Mouse (Mus musculus) embryonic facial prominence, embryonic 11.5 days (tissue): ENCODE data around the gene Syngr1. TPM values are rescaled to one million over a fixed set of nuclear protein-coding genes. Genes with fewer than 3 reads are reported as not detected.

Experiments used
- ATAC-seq: fragments of 200-750 bp; cut with Nextera tagmentation; replicated peaks from 2 replicates; pipeline ENCODE4 v1.8.0; 2017; ENCODE audit warnings: low read depth; ENCODE audit not compliant: insufficient number of reproducible peaks, low FRiP score, low TSS enrichment
- DNase-seq: peaks from one replicate; pipeline ENCODE4 v3.0.0-alpha.2; 2015; ENCODE audit warnings: low spot score
- H3K27ac ChIP-seq: fragments of 300-500 bp; sonication (generic); replicated peaks from 2 replicates; pipeline ENCODE4 v1.5.1; 2014; ENCODE audit warnings: mild to moderate bottlenecking, low read depth, low read length, control low read depth
- H3K27me3 ChIP-seq: fragments of 300-500 bp; sonication (generic); 2 replicates; pipeline ENCODE4 v1.6.1; 2014; ENCODE audit warnings: mild to moderate bottlenecking, low read length, moderate library complexity, mixed read lengths; ENCODE audit not compliant: control insufficient read depth, insufficient read depth
- H3K36me3 ChIP-seq: fragments of 300-500 bp; sonication (generic); replicated peaks from 2 replicates; pipeline ENCODE4 v1.6.1; 2014; ENCODE audit warnings: low read depth, mild to moderate bottlenecking, low read length, moderate library complexity, mixed read lengths; ENCODE audit not compliant: control insufficient read depth, insufficient read depth
- H3K4me1 ChIP-seq: fragments of 300-500 bp; sonication (generic); 2 replicates; pipeline ENCODE4 v1.6.1; 2014; ENCODE audit warnings: low read length, mixed read lengths; ENCODE audit not compliant: control insufficient read depth, insufficient read depth
- H3K4me2 ChIP-seq: fragments of 300-500 bp; sonication (generic); 2 replicates; pipeline ENCODE4 v1.6.1; 2014; ENCODE audit warnings: low read depth, mild to moderate bottlenecking, control low read depth, low read length, moderate library complexity
- H3K4me3 ChIP-seq: fragments of 300-500 bp; sonication (generic); 2 replicates; pipeline ENCODE4 v1.5.1; 2014; ENCODE audit warnings: low read depth, low read length, control low read depth
- H3K9ac ChIP-seq: fragments of 300-500 bp; sonication (generic); replicated peaks from 2 replicates; pipeline ENCODE4 v1.6.1; 2014; ENCODE audit warnings: mild to moderate bottlenecking, control low read depth, low read length
- H3K9me3 ChIP-seq: fragments of 300-500 bp; sonication (generic); replicated peaks from 2 replicates; pipeline ENCODE4 v1.6.1; 2016; ENCODE audit warnings: mild to moderate bottlenecking, low read length, inconsistent platforms, mixed read lengths; ENCODE audit not compliant: control insufficient read depth
- WGBS: fragments of 180-500 bp; shearing (Covaris S2); extraction: QIAGEN DNeasy Blood & Tissue Kit; methylation state at CpG from one replicate; pipeline ENCODE4 v1.1.7; 2014; 5-methylcytosine and 5-hydroxymethylcytosine counted together
- polyA plus RNA-seq: library from polyadenylated mRNA; unstranded; fragments of >200 nt; fragmentation: Nextera tagmentation; extraction: Ambion mirVana; gene quantifications from 2 replicates; pipeline ENCODE4 v1.2.1, GENCODE M21; 2014

Gene Syngr1
- polyA plus RNA-seq, 1 experiment from 2014 or later = 6.4 TPM

DNA sequence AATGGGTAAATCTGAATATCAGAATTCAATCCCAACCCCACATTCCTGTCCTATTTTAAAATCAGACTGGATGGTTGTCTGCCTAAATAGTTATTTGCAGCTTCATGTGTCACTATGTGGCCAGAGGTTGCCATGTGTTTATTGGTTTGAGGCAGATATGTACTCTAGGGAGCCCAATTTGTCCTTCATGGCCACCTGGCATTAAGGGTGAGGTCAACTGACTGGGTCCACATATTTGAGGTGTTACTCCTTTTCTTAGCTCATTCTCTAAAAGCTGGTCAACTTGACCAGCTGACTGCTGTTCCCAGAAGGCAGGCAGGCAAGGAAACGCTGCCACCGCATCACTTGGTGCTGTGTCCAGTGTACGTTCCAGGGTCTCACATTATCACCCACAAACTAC, 11.2 kb upstream of the Syngr1 start:
- Histone ChIP-seq H3K4me1 (no peaks in the 10 kb centered on the region), H3K4me2 (no peak overlapping the region), H3K9me3 (no peaks in the 10 kb centered on the region), H3K4me3 (no peak overlapping the region; the same call in 1 of the 2 replicates), H3K36me3 (peaks cover 17% of the 10 kb centered on the region), H3K9ac (no peak overlapping the region), H3K27ac (no peak overlapping the region), H3K27me3 (no peaks in the 10 kb centered on the region)
- 82% methylated on average over 3 of the region's 3 CpGs for WGBS
- DNase-seq (no peak), ATAC-seq (no peak)

DNA sequence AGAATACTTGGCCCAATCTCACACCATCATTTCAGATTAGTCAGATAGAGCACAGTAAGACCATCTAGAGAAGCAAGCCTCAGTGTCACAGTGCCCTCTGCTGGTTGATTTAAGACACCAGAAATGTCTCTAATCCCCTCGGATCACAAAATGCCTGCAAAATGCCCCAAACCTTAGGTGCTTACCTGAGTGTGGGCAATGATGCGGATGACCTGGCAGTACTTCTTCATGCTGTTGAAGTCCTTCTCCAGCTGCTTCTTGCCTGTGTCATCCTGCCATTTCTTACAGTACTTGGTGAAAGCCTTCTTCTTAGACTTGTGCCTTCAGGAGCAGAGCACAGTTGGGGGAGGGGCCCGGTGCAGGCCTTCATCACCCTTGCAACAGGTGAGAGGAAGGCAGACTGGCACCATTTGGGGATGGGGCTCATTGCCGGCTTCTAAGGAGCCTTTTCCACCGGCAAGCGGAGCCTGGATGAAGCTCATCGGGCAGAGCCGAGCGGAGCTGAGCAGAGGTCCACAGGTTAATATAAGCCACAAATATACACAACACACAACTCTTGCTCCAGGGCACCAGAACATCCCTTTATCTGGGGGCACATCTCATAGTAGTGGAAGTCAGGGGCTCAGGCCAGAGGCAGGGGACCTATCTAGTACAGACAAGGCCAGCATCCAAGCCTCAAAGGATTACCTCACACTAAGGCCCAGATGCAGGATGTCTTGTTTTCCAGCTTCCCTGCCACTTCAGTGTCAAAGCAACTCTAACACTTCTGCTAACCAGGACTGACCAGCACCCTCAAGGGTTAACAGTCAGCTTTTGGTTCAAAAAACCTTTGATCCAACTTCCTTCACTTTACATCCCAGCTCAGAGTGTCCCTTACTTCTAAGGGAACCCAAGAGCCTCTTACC, 10.2 kb upstream of the Syngr1 start:
- peak overlapping the region; percentile 90 for H3K4me3 ChIP-seq
- H3K36me3 ChIP-seq = peaks cover 17% of the 10 kb centered on the region
- 55% methylated on average over 9 of the region's 9 CpGs for WGBS
- no peaks in the 10 kb centered on the region for H3K9me3 ChIP-seq
- no peak overlapping the region for H3K27ac ChIP-seq
- H3K4me2 ChIP-seq = peak overlapping the region; percentile 54
- DNase-seq (peak; percentile 76), ATAC-seq (no peak)
- H3K4me1 ChIP-seq = no peaks in the 10 kb centered on the region
- H3K9ac ChIP-seq = peak overlapping the region; percentile 96
- no peaks in the 10 kb centered on the region for H3K27me3 ChIP-seq

DNA sequence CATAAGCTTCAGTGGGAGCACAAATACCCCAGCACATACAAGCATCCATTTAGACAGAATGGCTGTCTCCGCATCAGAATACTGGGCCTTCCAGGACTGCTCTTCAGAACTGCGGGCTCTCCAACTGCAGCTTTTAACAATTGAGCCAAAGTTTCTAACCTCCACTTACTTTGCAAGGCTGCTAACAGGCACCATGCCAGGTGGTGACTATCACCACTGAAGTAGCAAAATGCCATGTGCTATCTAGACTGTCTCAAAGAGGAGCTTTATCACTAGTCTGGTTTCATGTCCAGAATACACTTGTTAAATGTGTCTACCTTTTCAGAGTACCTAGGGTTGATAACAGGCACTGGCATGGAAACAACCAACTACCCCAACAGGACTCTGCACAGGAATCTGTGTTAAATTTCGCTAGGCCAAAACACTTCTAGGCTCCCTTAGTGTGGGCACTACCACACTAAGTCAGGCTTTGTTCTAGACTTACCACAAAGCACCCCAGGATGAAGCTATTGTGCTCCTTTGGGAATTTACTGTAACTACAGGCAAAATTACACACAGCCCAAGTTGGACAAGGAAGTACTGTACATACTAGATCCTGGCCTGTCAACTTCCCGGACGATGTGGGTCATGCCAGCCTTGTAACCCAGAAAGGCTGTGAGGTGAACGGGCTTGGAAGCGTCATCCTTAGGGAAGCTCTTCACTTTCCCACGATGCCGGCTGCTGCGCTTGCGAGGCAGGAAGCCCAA, 9.2 kb upstream of the Syngr1 start:
- peak overlapping the region; percentile 96 for H3K9ac ChIP-seq
- H3K27me3 ChIP-seq = no peaks in the 10 kb centered on the region
- ATAC-seq = no peak
- 9% methylated on average over 11 of the region's 11 CpGs for WGBS
- no peaks in the 10 kb centered on the region for H3K9me3 ChIP-seq
- H3K4me3 ChIP-seq = peak overlapping the region; percentile 90
- H3K27ac ChIP-seq = peak overlapping the region; percentile 35; the same call in 1 of the 2 replicates
- DNase-seq = no peak
- peak overlapping the region; percentile 54 for H3K4me2 ChIP-seq
- H3K4me1 ChIP-seq = no peaks in the 10 kb centered on the region
- peaks cover 17% of the 10 kb centered on the region for H3K36me3 ChIP-seq

DNA sequence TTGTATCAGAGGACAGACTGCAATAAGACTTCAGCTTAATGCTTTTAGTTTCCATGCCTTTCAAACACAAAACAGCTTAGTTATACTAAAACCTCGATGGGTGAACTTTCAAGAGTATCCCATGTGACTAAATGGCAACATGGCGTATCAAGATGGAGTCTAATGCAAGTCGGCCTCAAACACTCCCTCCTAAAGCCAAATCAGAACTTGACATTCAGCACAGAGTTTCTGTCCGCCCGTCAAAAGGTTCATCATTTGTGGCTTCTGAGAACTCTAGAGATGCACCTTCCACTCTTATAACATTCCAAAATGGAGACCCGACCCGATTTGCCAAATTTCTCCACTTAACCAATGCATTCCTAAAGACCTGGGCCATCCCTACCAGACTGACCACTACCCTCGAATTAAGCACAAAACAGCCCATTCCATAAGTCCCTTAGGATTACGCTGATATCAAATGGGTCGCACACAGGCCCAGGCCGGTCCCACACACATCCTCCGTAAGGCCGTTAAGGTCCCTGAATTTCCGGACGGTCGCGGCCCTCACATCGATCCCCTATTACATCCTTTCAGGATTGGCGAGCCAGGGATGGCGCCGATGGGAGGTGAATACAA, 8.4 kb upstream of the Syngr1 start:
- 0% methylated on average over 21 of the region's 21 CpGs for WGBS
- Histone ChIP-seq H3K27ac (peak overlapping the region; percentile 57), H3K4me1 (no peaks in the 10 kb centered on the region), H3K36me3 (peaks cover 17% of the 10 kb centered on the region), H3K9me3 (no peaks in the 10 kb centered on the region), H3K4me2 (peak overlapping the region; percentile 54), H3K4me3 (peak overlapping the region; percentile 90), H3K27me3 (no peaks in the 10 kb centered on the region), H3K9ac (peak overlapping the region; percentile 96)
- DNase-seq (no peak), ATAC-seq (no peak)

GRCm38 (mm10) chr15:80083276-80083731, 7.8 kb upstream of the Syngr1 start:
- Histone ChIP-seq H3K27me3 (no peaks in the 10 kb centered on the region), H3K36me3 (peaks cover 14% of the 10 kb centered on the region), H3K4me2 (peak overlapping the region; percentile 61), H3K4me3 (peak overlapping the region; percentile 90), H3K9me3 (no peaks in the 10 kb centered on the region), H3K9ac (peak overlapping the region; percentile 96), H3K4me1 (no peaks in the 10 kb centered on the region), H3K27ac (peak overlapping the region; percentile 80)
- DNase-seq (peak; percentile 100), ATAC-seq (peak; percentile 92)
- under 1% methylated on average over 30 of the region's 30 CpGs for WGBS

GRCm38 (mm10) chr15:80083740-80084139, 7.4 kb upstream of the Syngr1 start:
- Histone ChIP-seq H3K9ac (peak overlapping the region; percentile 65), H3K4me2 (peak overlapping the region; percentile 61), H3K9me3 (no peaks in the 10 kb centered on the region), H3K27ac (peak overlapping the region; percentile 80), H3K27me3 (no peaks in the 10 kb centered on the region), H3K4me1 (no peaks in the 10 kb centered on the region), H3K4me3 (peak overlapping the region; percentile 90), H3K36me3 (peaks cover 11% of the 10 kb centered on the region)
- ATAC-seq (no peak), DNase-seq (no peak)
- WGBS = under 1% methylated on average over 12 of the region's 12 CpGs

- no peak overlapping the region for H3K9ac ChIP-seq
- H3K4me1 ChIP-seq = no peaks in the 10 kb centered on the region
- no peak for DNase-seq
- H3K27ac ChIP-seq = no peak overlapping the region
- H3K36me3 ChIP-seq = no peaks in the 10 kb centered on the region
- no peak for ATAC-seq
- peaks cover 17% of the 10 kb centered on the region for H3K27me3 ChIP-seq
- WGBS = 80% methylated on average over 9 of the region's 9 CpGs
- H3K4me2 ChIP-seq = no peak overlapping the region
- H3K9me3 ChIP-seq = no peaks in the 10 kb centered on the region
- no peak overlapping the region for H3K4me3 ChIP-seq
These were observed 3.6 kb upstream of the Syngr1 start for GRCm38 (mm10) chr15:80087406-80088012.
